Mouse (Mus musculus): ENCODE data around the gene Akap10.
A peak's percentile ranks its signal among the peaks of the same experiment; 100 is the strongest.
"Not testable (repeated sequence)": the region's sequence is repeated elsewhere in the genome, so short reads cannot be mapped to it uniquely, and the experiment has no call there.

Akap10 gene

GRCm38 (mm10) chr11:61930098-61930517 is at the start of gene Akap10:
Gene Akap10 (minus strand): TSS chr11:61930252.
- DNase-seq (ENCODE audit: low read depth, low spot score): peak; percentile 86

- no peak for DNase-seq (ENCODE audit: low read depth, low spot score)
Observed at GRCm38 (mm10) chr11:61975783-61976182, 45.7 kb upstream of the Akap10 start.

GRCm38 (mm10) chr11:61974106-61974707 is 44.2 kb upstream of the Akap10 start:
- DNase-seq (ENCODE audit: low read depth, low spot score): no peak

GRCm38 (mm10) chr11:61971441-61972221 is 41.6 kb upstream of the Akap10 start:
- no peak for DNase-seq (ENCODE audit: low read depth, low spot score)

GRCm38 (mm10) chr11:61970901-61971300 is 40.8 kb upstream of the Akap10 start:
- no peak for DNase-seq (ENCODE audit: low read depth, low spot score)

GRCm38 (mm10) chr11:61968875-61969274 is 38.8 kb upstream of the Akap10 start:
- no peak for DNase-seq (ENCODE audit: low read depth, low spot score)

- no peak for DNase-seq (ENCODE audit: low read depth, low spot score)
Observed at GRCm38 (mm10) chr11:61967034-61967433, 37.0 kb upstream of the Akap10 start.

- no peak for DNase-seq (ENCODE audit: low read depth, low spot score)
Observed at GRCm38 (mm10) chr11:61964611-61965010, 34.6 kb upstream of the Akap10 start.

- DNase-seq (ENCODE audit: low read depth, low spot score): no peak
Observed at GRCm38 (mm10) chr11:61963193-61963592, 33.1 kb upstream of the Akap10 start.

GRCm38 (mm10) chr11:61962684-61963083 is 32.6 kb upstream of the Akap10 start:
- DNase-seq (ENCODE audit: low read depth, low spot score): no peak

- DNase-seq (ENCODE audit: low read depth, low spot score): no peak
Observed at GRCm38 (mm10) chr11:61960096-61960495, 30.0 kb upstream of the Akap10 start.

GRCm38 (mm10) chr11:61958706-61959105 is 28.7 kb upstream of the Akap10 start:
- not testable (repeated sequence) for DNase-seq (ENCODE audit: low read depth, low spot score)

GRCm38 (mm10) chr11:61957296-61957813 is 27.3 kb upstream of the Akap10 start:
- DNase-seq (ENCODE audit: low read depth, low spot score): peak; percentile 28

GRCm38 (mm10) chr11:61956572-61957295 is 26.7 kb upstream of the Akap10 start, which contains the start of gene Specc1:
Gene Specc1 (plus strand): TSS chr11:61956763.
- DNase-seq (ENCODE audit: low read depth, low spot score): peak; percentile 70

- no peak for DNase-seq (ENCODE audit: low read depth, low spot score)
Observed at GRCm38 (mm10) chr11:61955951-61956350, 25.9 kb upstream of the Akap10 start.

- no peak for DNase-seq (ENCODE audit: low read depth, low spot score)
Observed at GRCm38 (mm10) chr11:61955136-61955535, 25.1 kb upstream of the Akap10 start.

GRCm38 (mm10) chr11:61950632-61951031 is 20.6 kb upstream of the Akap10 start:
- DNase-seq (ENCODE audit: low read depth, low spot score): no peak

- DNase-seq (ENCODE audit: low read depth, low spot score): no peak
Observed at GRCm38 (mm10) chr11:61949315-61949714, 19.3 kb upstream of the Akap10 start.

- no peak for DNase-seq (ENCODE audit: low read depth, low spot score)
Observed at GRCm38 (mm10) chr11:61946608-61947007, 16.6 kb upstream of the Akap10 start.

- no peak for DNase-seq (ENCODE audit: low read depth, low spot score)
Observed at GRCm38 (mm10) chr11:61944417-61944816, 14.4 kb upstream of the Akap10 start.

GRCm38 (mm10) chr11:61942903-61943302 is 12.9 kb upstream of the Akap10 start:
- DNase-seq (ENCODE audit: low read depth, low spot score): no peak

- DNase-seq (ENCODE audit: low read depth, low spot score): no peak
Observed at GRCm38 (mm10) chr11:61937761-61938160, 7.7 kb upstream of the Akap10 start.

Measured in retina, adult 2 months (tissue).